Mouse (Mus musculus) liver, postnatal 0 days (tissue): ENCODE data around the gene Wdr73.

Experiments
- CTCF ChIP-seq: sonication (generic); IDR thresholded peaks from 2 replicates; pipeline ENCODE4 v1.5.1; 2016; ENCODE audit warnings: antibody characterized with exemption, low read depth
- EP300 ChIP-seq: IDR thresholded peaks from 2 replicates; pipeline ENCODE4 v1.6.1; 2016; ENCODE audit warnings: antibody characterized with exemption, low read depth, mild to moderate bottlenecking

- TF ChIP-seq CTCF (no peak), EP300 (no peak)
These were observed 7.8 kb downstream of the Wdr73 start for GRCm38 (mm10) chr7:80893086-80893752.
